Mouse (Mus musculus) heart, postnatal 0 days (tissue): Measurements from ENCODE around the gene Pbxip1. TPM values are rescaled to one million over a fixed set of nuclear protein-coding genes. Genes with fewer than 3 reads are reported as not detected.

Source experiments
- ATAC-seq: fragments of 200-750 bp; cut with Nextera tagmentation; 2 replicates; pipeline ENCODE4 v1.8.0; 2017; ENCODE audit warnings: low read depth, moderate number of reproducible peaks, moderate library complexity; ENCODE audit not compliant: insufficient read depth
- DNase-seq: peaks from one replicate; pipeline ENCODE4 v3.0.0-alpha.2; 2016; ENCODE audit warnings: low spot score
- H3K27ac ChIP-seq: fragments of 300-500 bp; sonication (generic); 2 replicates; pipeline ENCODE4 v1.5.1; 2014; ENCODE audit warnings: low read depth, mild to moderate bottlenecking
- H3K27me3 ChIP-seq: fragments of 300-500 bp; sonication (generic); 2 replicates; pipeline ENCODE4 v1.6.1; 2014; ENCODE audit warnings: low read length, mixed read lengths; ENCODE audit not compliant: control insufficient read depth, insufficient read depth
- H3K36me3 ChIP-seq: fragments of 300-500 bp; sonication (generic); replicated peaks from 2 replicates; pipeline ENCODE4 v1.6.1; 2014; ENCODE audit warnings: low read length, mixed read lengths; ENCODE audit not compliant: control insufficient read depth, insufficient read depth
- H3K4me1 ChIP-seq: fragments of 300-500 bp; sonication (generic); 2 replicates; pipeline ENCODE4 v1.6.1; 2014; ENCODE audit warnings: antibody characterized with exemption; ENCODE audit not compliant: control insufficient read depth, insufficient read depth
- H3K4me2 ChIP-seq: fragments of 300-500 bp; sonication (generic); 2 replicates; pipeline ENCODE4 v1.6.1; 2014; ENCODE audit warnings: low read depth, mild to moderate bottlenecking, low read length, moderate library complexity
- H3K4me3 ChIP-seq: fragments of 300-500 bp; sonication (generic); 2 replicates; pipeline ENCODE4 v1.5.1; 2014; ENCODE audit warnings: low read depth, low read length
- H3K9ac ChIP-seq: fragments of 300-500 bp; sonication (generic); replicated peaks from 2 replicates; pipeline ENCODE4 v1.6.1; 2014; ENCODE audit warnings: low read depth, low read length, mixed read lengths
- H3K9me3 ChIP-seq: fragments of 300-500 bp; sonication (generic); replicated peaks from 2 replicates; pipeline ENCODE4 v1.6.1; 2016; ENCODE audit warnings: low read length; ENCODE audit not compliant: control insufficient read depth
- CTCF ChIP-seq: IDR thresholded peaks from 2 replicates; pipeline ENCODE4 v1.5.1; 2016; ENCODE audit warnings: antibody characterized with exemption, control low read depth, low read depth
- EP300 ChIP-seq: IDR thresholded peaks from 2 replicates; pipeline ENCODE4 v1.6.1; 2016; ENCODE audit warnings: antibody characterized with exemption, low read depth
- WGBS: fragments of 180-500 bp; shearing (Covaris S2); extraction: QIAGEN DNeasy Blood & Tissue Kit; methylation state at CpG from one replicate; pipeline ENCODE4 v1.1.7; 2014; 5-methylcytosine and 5-hydroxymethylcytosine counted together
- polyA plus RNA-seq: library from polyadenylated mRNA; unstranded; fragments of >200 nt; fragmentation: Nextera tagmentation; extraction: Ambion mirVana; gene quantifications from 2 replicates; pipeline ENCODE4 v1.2.1, GENCODE M21; 2015
- total RNA-seq: library from RNA; depleted of rRNA; stranded (reverse); fragments of >200 nt; gene quantifications from 2 replicates; pipeline ENCODE4 v1.2.3, GENCODE M21; 2014; ENCODE audit warnings: low replicate concordance

The Pbxip1 gene
- total and polyA plus RNA-seq, 2 experiments from 2014 or later = 73.2 to 84.4 TPM

- WGBS = 78% methylated on average over 5 of the region's 5 CpGs
- H3K4me1 ChIP-seq = no peaks in the 10 kb centered on the region
- H3K4me2 ChIP-seq = no peak within 1 kb of the TSS
- no peak within 1 kb of the TSS for H3K9ac ChIP-seq
- TF ChIP-seq CTCF = no peak
- TF ChIP-seq EP300 = no peak
- H3K27ac ChIP-seq = no peak within 1 kb of the TSS
- no peak for ATAC-seq
- H3K9me3 ChIP-seq = no peaks in the 10 kb centered on the region
- no peak within 1 kb of the TSS for H3K4me3 ChIP-seq
- peaks cover 53% of the 10 kb centered on the region for H3K36me3 ChIP-seq
- H3K27me3 ChIP-seq = no peaks in the 10 kb centered on the region
- DNase-seq = no peak
Observed at GRCm38 (mm10) chr3:89402693-89403092, 33.8 kb upstream of the Pbxip1 start, which contains the start of gene Lenep. Gene Lenep (minus strand): TSS chr3:89402793.

GRCm38 (mm10) chr3:89406887-89407286 lies 29.6 kb upstream of the Pbxip1 start:
- Histone ChIP-seq H3K27me3 (no peaks in the 10 kb centered on the region), H3K9me3 (no peaks in the 10 kb centered on the region), H3K27ac (no peak overlapping the region), H3K4me1 (peaks cover 8% of the 10 kb centered on the region), H3K4me3 (no peak overlapping the region), H3K36me3 (peaks cover 45% of the 10 kb centered on the region), H3K9ac (no peak overlapping the region), H3K4me2 (no peak overlapping the region)
- WGBS = 82% methylated on average over 6 of the region's 6 CpGs
- TF ChIP-seq EP300 = no peak
- no peak for TF ChIP-seq CTCF
- ATAC-seq (no peak), DNase-seq (no peak)

GRCm38 (mm10) chr3:89408448-89408847 lies 28.1 kb upstream of the Pbxip1 start:
- H3K27ac ChIP-seq = no peak overlapping the region
- peaks cover 30% of the 10 kb centered on the region for H3K36me3 ChIP-seq
- no peak overlapping the region for H3K9ac ChIP-seq
- no peak overlapping the region for H3K4me2 ChIP-seq
- no peak for TF ChIP-seq CTCF
- TF ChIP-seq EP300 = no peak
- H3K4me1 ChIP-seq = peaks cover 8% of the 10 kb centered on the region
- WGBS = 57% methylated on average over 16 of the region's 16 CpGs
- no peaks in the 10 kb centered on the region for H3K9me3 ChIP-seq
- DNase-seq (no peak), ATAC-seq (no peak)
- no peaks in the 10 kb centered on the region for H3K27me3 ChIP-seq
- no peak overlapping the region for H3K4me3 ChIP-seq

- no peak overlapping the region for H3K4me3 ChIP-seq
- ATAC-seq (no peak), DNase-seq (no peak)
- H3K36me3 ChIP-seq = peaks cover 28% of the 10 kb centered on the region
- H3K4me2 ChIP-seq = no peak overlapping the region
- no peaks in the 10 kb centered on the region for H3K27me3 ChIP-seq
- H3K4me1 ChIP-seq = peaks cover 8% of the 10 kb centered on the region
- no peak for TF ChIP-seq CTCF
- no peak for TF ChIP-seq EP300
- 86% methylated on average over 3 of the region's 3 CpGs for WGBS
- no peaks in the 10 kb centered on the region for H3K9me3 ChIP-seq
- H3K27ac ChIP-seq = no peak overlapping the region
- H3K9ac ChIP-seq = no peak overlapping the region
Observed at GRCm38 (mm10) chr3:89409701-89410100, 26.8 kb upstream of the Pbxip1 start.

GRCm38 (mm10) chr3:89410864-89411263 lies 25.6 kb upstream of the Pbxip1 start:
- TF ChIP-seq CTCF (no peak), EP300 (no peak)
- Histone ChIP-seq H3K9me3 (no peaks in the 10 kb centered on the region), H3K4me2 (peak overlapping the region; percentile 77), H3K27ac (peak overlapping the region; percentile 59), H3K4me3 (peak overlapping the region; percentile 67), H3K4me1 (peaks cover 8% of the 10 kb centered on the region), H3K36me3 (peaks cover 26% of the 10 kb centered on the region), H3K9ac (peak overlapping the region; percentile 55), H3K27me3 (no peaks in the 10 kb centered on the region)
- WGBS = 69% methylated on average over 10 of the region's 10 CpGs
- DNase-seq (no peak), ATAC-seq (no peak)
